Mouse (Mus musculus): Measurements from ENCODE around the gene Parp12. TPM values are rescaled to one million over a fixed set of nuclear protein-coding genes. Genes with fewer than 3 reads are reported as not detected.

The Parp12 gene
- 0.97 and 1.6 TPM in 2 replicates for polyA plus RNA-seq (2016; fragmentation: Nextera tagmentation; extraction: Ambion mirVana)

DNA sequence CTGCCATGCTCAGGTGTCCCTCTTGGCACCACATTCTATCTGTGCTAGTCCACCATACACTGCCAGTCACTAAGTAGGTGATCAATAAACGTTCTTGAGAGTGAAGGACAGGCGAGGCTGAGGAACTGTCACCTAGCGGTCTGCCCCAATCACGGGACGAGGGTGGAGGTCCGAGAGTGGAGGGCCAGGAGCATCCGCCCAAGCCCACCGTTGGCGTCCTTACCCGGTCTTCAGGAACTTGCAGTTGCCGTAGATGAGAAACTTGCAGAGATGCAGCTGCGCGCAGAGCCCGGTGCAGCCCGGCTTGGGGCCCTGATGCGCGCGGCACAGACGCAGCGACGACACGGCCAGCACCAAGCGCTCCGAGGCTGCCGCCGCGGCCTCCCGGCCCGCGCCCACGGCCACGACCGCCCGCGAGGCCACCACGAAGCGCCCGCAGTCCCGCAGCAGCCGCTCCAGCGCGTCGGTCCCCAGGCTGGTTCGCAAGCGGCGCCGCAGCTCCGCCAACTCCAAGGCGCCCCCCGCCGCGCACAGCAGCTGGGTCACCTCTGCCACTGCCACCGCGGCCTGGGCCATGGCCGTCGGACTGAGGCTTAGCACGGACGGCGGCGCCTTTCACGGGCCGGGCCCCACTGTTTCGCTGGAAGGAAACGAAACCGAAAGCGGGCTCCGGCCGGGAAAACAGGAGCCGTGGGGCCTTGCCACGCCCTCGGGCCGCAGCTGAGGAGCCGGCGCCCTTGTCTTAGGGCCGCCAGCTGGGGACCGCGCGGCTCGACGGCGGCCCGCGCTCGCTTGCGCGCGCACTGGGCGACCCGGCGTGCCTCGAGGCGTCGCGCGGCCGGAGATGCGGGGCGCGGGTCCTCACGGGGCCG is at the start of gene Parp12:
Parp12 (minus strand) TSS at position 766 of the 872 bp plus-strand sequence.
- peaks cover 63% of the 10 kb centered on the region for H3K27me3 ChIP-seq (ENCODE audit: low read depth, poor library complexity, severe bottlenecking)
- no peaks in the 10 kb centered on the region for H3K36me3 ChIP-seq

DNA sequence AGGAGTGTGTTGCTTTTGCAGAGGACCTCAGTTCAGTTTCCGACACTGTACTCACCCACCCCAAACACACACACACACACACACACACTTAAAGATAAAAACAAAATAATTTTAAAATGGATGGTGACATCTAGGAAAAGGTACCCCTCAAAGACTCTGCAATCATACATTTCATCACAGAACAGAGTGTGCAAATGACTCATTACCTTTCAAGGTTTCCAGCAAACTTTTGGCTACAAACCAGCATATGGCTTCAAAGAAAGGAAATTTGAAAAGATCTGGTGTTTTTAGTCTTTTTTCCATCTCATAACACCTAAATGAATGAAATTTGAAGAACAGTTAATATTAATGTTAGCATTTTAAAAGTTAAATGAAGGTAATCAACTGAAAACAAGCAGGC is 46.7 kb upstream of the Parp12 start:
- 95% methylated on average over 1 of the region's 1 CpGs for whole genome bisulfite sequencing
- Histone ChIP-seq H3K9me3 (replicated peaks) (no peaks in the 10 kb centered on the region), H3K4me3 (no peak overlapping the region), H3K27me3 (ENCODE audit: low read depth, poor library complexity, severe bottlenecking) (no peaks in the 10 kb centered on the region), H3K36me3 (peaks cover 76% of the 10 kb centered on the region), H3K4me1 (no peaks in the 10 kb centered on the region), H3K27ac (no peak overlapping the region)
- DNase-seq (ENCODE audit: low spot score): no peak

More for the DNA sequence above, at the start of gene Parp12:
- peak; percentile 74 for DNase-seq (ENCODE audit: low spot score)
- no peaks in the 10 kb centered on the region; the same call in 1 of the 2 replicates for H3K9me3 ChIP-seq (replicated peaks)
- peaks cover 11% of the 10 kb centered on the region for H3K4me1 ChIP-seq
- peak within 1 kb of the TSS; percentile 86 for H3K27ac ChIP-seq
- WGBS: 4% methylated on average over 97 of the region's 101 CpGs
- peak within 1 kb of the TSS; percentile 69 for H3K4me3 ChIP-seq

GRCm38 (mm10) chr6:39161975-39162374 is 43.8 kb upstream of the Parp12 start:
- H3K4me1 ChIP-seq: no peaks in the 10 kb centered on the region
- H3K27ac ChIP-seq: no peak overlapping the region
- no peaks in the 10 kb centered on the region for H3K9me3 ChIP-seq (replicated peaks)
- H3K36me3 ChIP-seq: peaks cover 62% of the 10 kb centered on the region
- no peak overlapping the region for H3K4me3 ChIP-seq
- WGBS: 96% methylated on average over 6 of the region's 6 CpGs
- DNase-seq (ENCODE audit: low spot score): no peak
- H3K27me3 ChIP-seq (ENCODE audit: low read depth, poor library complexity, severe bottlenecking): no peaks in the 10 kb centered on the region

- Histone ChIP-seq H3K9me3 (replicated peaks) (no peaks in the 10 kb centered on the region), H3K27ac (no peak overlapping the region), H3K4me1 (no peaks in the 10 kb centered on the region), H3K4me3 (no peak overlapping the region), H3K36me3 (peaks cover 84% of the 10 kb centered on the region), H3K27me3 (ENCODE audit: low read depth, poor library complexity, severe bottlenecking) (no peaks in the 10 kb centered on the region)
- no peak for DNase-seq (ENCODE audit: low spot score)
- 68% methylated on average over 6 of the region's 6 CpGs for WGBS
These were observed 27.9 kb upstream of the Parp12 start for GRCm38 (mm10) chr6:39146041-39146440.

DNA sequence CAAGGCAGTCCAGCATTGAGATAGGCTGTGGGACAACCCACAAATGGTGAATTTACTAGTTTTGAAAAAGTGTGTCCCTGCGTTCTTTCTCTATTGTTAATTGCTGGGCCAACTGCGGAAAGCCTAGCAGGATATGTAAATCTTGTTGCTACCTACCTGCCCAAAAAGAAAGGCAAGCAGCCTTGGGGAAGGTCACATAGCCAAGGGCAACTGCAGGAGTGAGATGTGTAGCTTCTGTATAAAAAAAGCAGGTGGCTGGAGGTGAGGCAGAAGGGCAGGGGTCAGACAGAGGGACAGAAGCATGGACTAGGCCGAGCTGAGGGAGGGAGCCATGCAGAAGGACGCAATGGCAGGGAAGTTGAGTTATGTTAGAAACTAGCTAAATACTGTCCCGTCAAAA is 14.4 kb upstream of the Parp12 start:
- 70% methylated on average over 5 of the region's 5 CpGs for WGBS
- H3K36me3 ChIP-seq: peaks cover 26% of the 10 kb centered on the region
- H3K27ac ChIP-seq: no peak overlapping the region
- no peaks in the 10 kb centered on the region for H3K4me1 ChIP-seq
- no peaks in the 10 kb centered on the region for H3K9me3 ChIP-seq (replicated peaks)
- no peak overlapping the region for H3K4me3 ChIP-seq
- DNase-seq (ENCODE audit: low spot score): no peak
- H3K27me3 ChIP-seq (ENCODE audit: low read depth, poor library complexity, severe bottlenecking): no peaks in the 10 kb centered on the region

- Histone ChIP-seq H3K27me3 (ENCODE audit: low read depth, poor library complexity, severe bottlenecking) (no peaks in the 10 kb centered on the region), H3K9me3 (replicated peaks) (no peaks in the 10 kb centered on the region; the same call in 1 of the 2 replicates), H3K4me3 (no peak overlapping the region), H3K27ac (no peak overlapping the region), H3K4me1 (no peaks in the 10 kb centered on the region), H3K36me3 (peaks cover 26% of the 10 kb centered on the region)
- 49% methylated on average over 4 of the region's 4 CpGs for WGBS
- DNase-seq (ENCODE audit: low spot score): no peak
These were observed 13.3 kb upstream of the Parp12 start for GRCm38 (mm10) chr6:39131480-39131879.

DNA sequence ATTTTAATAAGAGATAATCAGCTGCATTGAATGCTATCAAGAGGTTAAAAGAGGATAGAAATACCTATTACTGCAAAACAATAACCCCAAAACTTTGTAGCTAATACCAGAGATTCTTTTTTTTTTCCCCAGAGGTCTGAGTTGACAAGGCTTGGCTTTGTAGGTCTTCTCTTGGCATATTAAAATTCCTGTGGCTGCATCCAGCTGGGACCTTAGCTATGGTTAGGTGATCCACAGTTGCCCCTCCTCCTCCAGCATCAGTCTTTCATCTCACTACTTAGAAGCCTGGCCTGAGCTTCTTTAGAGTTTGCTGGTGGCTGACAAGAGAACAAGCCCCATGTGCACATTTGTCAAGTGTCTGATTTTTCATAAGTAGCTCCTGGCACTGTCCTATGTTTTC is 6.6 kb upstream of the Parp12 start:
- Histone ChIP-seq H3K36me3 (no peaks in the 10 kb centered on the region), H3K4me1 (no peaks in the 10 kb centered on the region), H3K9me3 (replicated peaks) (no peaks in the 10 kb centered on the region; the same call in 1 of the 2 replicates), H3K27ac (no peak overlapping the region), H3K27me3 (ENCODE audit: low read depth, poor library complexity, severe bottlenecking) (peaks cover 9% of the 10 kb centered on the region), H3K4me3 (no peak overlapping the region)
- DNase-seq (ENCODE audit: low spot score): no peak

- no peaks in the 10 kb centered on the region for H3K36me3 ChIP-seq
- no peak for DNase-seq (ENCODE audit: low spot score)
- no peak overlapping the region for H3K27ac ChIP-seq
- H3K9me3 ChIP-seq (replicated peaks): no peaks in the 10 kb centered on the region; the same call in 1 of the 2 replicates
- H3K4me1 ChIP-seq: peaks cover 11% of the 10 kb centered on the region
- WGBS: 81% methylated on average over 3 of the region's 3 CpGs
- peaks cover 50% of the 10 kb centered on the region for H3K27me3 ChIP-seq (ENCODE audit: low read depth, poor library complexity, severe bottlenecking)
- no peak overlapping the region for H3K4me3 ChIP-seq
These were observed 2.5 kb upstream of the Parp12 start for GRCm38 (mm10) chr6:39120685-39121084.

- peaks cover 11% of the 10 kb centered on the region for H3K4me1 ChIP-seq
- DNase-seq (ENCODE audit: low spot score): no peak
- no peaks in the 10 kb centered on the region; the same call in 1 of the 2 replicates for H3K9me3 ChIP-seq (replicated peaks)
- WGBS: 10% methylated on average over 49 of the region's 49 CpGs
- H3K36me3 ChIP-seq: no peaks in the 10 kb centered on the region
- H3K27me3 ChIP-seq (ENCODE audit: low read depth, poor library complexity, severe bottlenecking): peaks cover 63% of the 10 kb centered on the region
- peak overlapping the region; percentile 69 for H3K4me3 ChIP-seq
- peak overlapping the region; percentile 86 for H3K27ac ChIP-seq
These were observed 320 bp upstream of the Parp12 start for GRCm38 (mm10) chr6:39118456-39118881.

GRCm38 (mm10) chr6:39115438-39115837 is 2.7 kb downstream of the Parp12 start:
- Histone ChIP-seq H3K27me3 (ENCODE audit: low read depth, poor library complexity, severe bottlenecking) (peaks cover 61% of the 10 kb centered on the region), H3K27ac (no peak overlapping the region), H3K4me1 (peaks cover 11% of the 10 kb centered on the region), H3K36me3 (no peaks in the 10 kb centered on the region), H3K4me3 (no peak overlapping the region), H3K9me3 (replicated peaks) (no peaks in the 10 kb centered on the region; the same call in 1 of the 2 replicates)
- WGBS: 78% methylated on average over 1 of the region's 1 CpGs
- no peak for DNase-seq (ENCODE audit: low spot score)

- H3K27ac ChIP-seq: no peak overlapping the region
- H3K9me3 ChIP-seq (replicated peaks): no peaks in the 10 kb centered on the region
- no peaks in the 10 kb centered on the region for H3K36me3 ChIP-seq
- WGBS: 92% methylated on average over 3 of the region's 3 CpGs
- peaks cover 6% of the 10 kb centered on the region for H3K4me1 ChIP-seq
- H3K27me3 ChIP-seq (ENCODE audit: low read depth, poor library complexity, severe bottlenecking): peaks cover 38% of the 10 kb centered on the region
- no peak for DNase-seq (ENCODE audit: low spot score)
- no peak overlapping the region for H3K4me3 ChIP-seq
These were observed 5.0 kb downstream of the Parp12 start for GRCm38 (mm10) chr6:39113141-39113540.

GRCm38 (mm10) chr6:39112701-39113100 is 5.4 kb downstream of the Parp12 start:
- DNase-seq (ENCODE audit: low spot score): no peak
- Histone ChIP-seq H3K36me3 (no peaks in the 10 kb centered on the region), H3K4me3 (no peak overlapping the region), H3K4me1 (peaks cover 2% of the 10 kb centered on the region), H3K9me3 (replicated peaks) (no peaks in the 10 kb centered on the region), H3K27me3 (ENCODE audit: low read depth, poor library complexity, severe bottlenecking) (peaks cover 33% of the 10 kb centered on the region), H3K27ac (no peak overlapping the region)
- WGBS: 83% methylated on average over 3 of the region's 3 CpGs

GRCm38 (mm10) chr6:39106812-39107211 is 11.3 kb downstream of the Parp12 start:
- 58% methylated on average over 2 of the region's 2 CpGs for WGBS
- no peak for DNase-seq (ENCODE audit: low spot score)
- no peaks in the 10 kb centered on the region for H3K9me3 ChIP-seq (replicated peaks)
- H3K4me1 ChIP-seq: no peaks in the 10 kb centered on the region
- H3K27ac ChIP-seq: no peak overlapping the region
- no peaks in the 10 kb centered on the region for H3K36me3 ChIP-seq
- H3K27me3 ChIP-seq (ENCODE audit: low read depth, poor library complexity, severe bottlenecking): no peaks in the 10 kb centered on the region
- H3K4me3 ChIP-seq: no peak overlapping the region

Measured in limb, embryonic 10.5 days (tissue).